Mouse (Mus musculus) testis, adult 2 months (tissue): Measurements from ENCODE around the gene Ctnna3.

Experiments used
- CTCF ChIP-seq: fragments of 200-500 bp; IDR thresholded peaks from 2 replicates; pipeline ENCODE4 v1.5.1; 2012; ENCODE audit warnings: low read depth, mild to moderate bottlenecking, inconsistent platforms, low read length, moderate library complexity; ENCODE audit not compliant: control insufficient read depth, insufficient read depth, insufficient replicate concordance
- POLR2A ChIP-seq: fragments of 200-500 bp; IDR thresholded peaks from 2 replicates; pipeline ENCODE4 v1.6.1; 2012; ENCODE audit warnings: low read depth, mild to moderate bottlenecking, inconsistent platforms, low read length, moderate library complexity; ENCODE audit not compliant: control insufficient read depth

GRCm38 (mm10) chr10:64086567-64087391 lies 656.9 kb downstream of the Ctnna3 start:
- no peak for TF ChIP-seq POLR2A
- no peak for TF ChIP-seq CTCF
